Mouse (Mus musculus): ENCODE measurements around the gene Arhgef6.

The Arhgef6 gene

DNA sequence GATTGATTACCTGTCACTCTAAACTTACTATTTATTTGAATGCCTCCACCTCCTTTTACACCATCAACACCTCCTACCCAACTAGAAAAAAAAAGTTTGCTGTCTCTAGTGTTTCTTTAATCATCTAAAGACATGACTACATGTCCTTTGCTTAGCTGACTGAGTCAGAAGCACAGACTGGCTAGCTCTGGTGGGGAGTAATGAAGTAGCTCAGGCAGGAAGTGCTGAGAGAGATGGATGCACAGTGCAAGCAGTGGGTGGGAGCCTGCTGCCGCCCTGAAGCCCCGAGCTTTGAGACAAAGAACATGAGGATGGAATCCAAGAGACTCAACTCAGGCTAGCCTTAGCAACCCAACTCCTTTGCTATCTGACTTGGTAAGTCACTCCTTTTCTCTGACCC lies 138.1 kb downstream of the Arhgef6 start:
- DNase-seq (ENCODE audit: inconsistent age in 2 of 2, low spot score in 1 of 2): no peak

DNA sequence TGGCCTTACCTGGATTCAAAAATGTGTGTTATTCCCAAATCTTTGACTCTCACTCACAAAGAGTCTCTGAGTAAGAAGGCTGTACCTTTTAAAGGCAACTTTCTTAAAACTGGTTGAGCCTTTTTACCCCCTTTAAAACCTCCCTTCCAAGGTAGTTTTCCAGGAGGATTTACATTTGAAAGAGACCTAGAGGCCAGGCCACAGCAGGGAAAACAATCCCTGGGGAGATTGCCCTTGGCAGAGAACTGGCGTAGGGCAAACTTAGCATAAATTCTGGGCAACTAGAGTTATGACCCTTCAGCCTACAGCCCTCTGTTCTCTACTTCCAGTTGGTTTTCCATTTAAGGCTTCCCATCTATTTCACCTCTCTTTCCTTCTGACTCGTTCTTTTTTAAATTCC lies 140.5 kb downstream of the Arhgef6 start:
- no peak for DNase-seq (ENCODE audit: inconsistent age in 2 of 2, low spot score in 1 of 2)

DNA sequence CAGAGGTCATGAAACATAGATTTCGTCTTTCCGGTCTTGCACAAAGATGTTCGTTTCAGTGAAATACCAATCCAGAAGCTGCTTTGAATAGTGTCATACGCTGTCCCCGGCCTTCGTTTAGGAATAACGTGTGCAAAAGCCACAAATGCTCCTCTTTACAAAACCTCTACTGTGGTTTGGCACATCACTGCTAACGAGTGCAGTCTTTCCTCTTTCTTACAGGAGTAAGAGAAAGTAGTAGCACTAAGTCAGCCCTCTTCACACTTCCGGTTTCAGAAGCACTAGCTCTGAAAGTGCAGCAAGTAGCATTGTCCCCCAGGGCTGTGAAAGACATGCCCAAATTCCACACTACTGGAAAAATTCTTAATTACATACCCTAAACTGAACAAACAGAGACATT lies 142.2 kb downstream of the Arhgef6 start:
- DNase-seq (ENCODE audit: inconsistent age in 2 of 2, low spot score in 1 of 2): no peak

DNA sequence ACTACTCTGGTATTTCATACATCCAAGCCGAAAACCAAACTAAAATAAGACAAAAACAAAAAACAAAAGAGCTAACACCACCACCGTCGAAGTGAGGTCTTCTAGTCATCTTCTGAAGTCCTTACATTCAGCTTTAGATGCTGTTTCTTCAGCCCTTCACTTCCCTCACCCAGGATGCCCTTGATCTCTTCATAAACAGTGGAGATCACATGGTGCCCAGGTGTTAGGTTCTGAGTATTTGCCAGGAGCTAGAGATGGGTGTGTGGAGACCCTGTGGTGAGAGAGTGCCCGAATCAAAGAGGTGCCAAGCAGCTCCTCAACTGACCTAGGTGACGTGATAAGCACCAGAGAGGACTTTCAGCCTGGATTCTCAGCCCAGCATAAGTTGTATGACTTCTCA lies 149.2 kb downstream of the Arhgef6 start:
- DNase-seq (ENCODE audit: inconsistent age in 2 of 2, low spot score in 1 of 2): no peak

DNA sequence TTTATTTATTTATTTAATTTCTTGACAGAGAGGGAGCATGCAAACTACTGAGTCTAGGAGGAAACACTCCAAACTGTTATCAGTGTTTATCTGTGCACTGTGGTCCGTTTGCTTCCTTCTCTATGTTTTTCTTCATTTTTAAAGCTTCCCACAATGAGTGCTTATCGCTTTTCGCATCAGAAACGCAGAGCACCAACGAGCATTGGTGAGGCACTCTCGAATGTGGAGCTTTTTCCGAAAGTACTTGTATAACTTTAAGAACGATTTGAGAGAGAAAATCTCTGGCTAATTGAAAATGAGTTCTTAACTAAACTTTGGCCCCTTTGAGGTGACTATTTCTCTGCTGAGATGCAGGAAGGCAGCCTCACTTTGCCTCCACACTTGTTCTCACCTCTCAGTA lies 151.2 kb downstream of the Arhgef6 start:
- DNase-seq (ENCODE audit: inconsistent age in 2 of 2, low spot score in 1 of 2): no peak

DNA sequence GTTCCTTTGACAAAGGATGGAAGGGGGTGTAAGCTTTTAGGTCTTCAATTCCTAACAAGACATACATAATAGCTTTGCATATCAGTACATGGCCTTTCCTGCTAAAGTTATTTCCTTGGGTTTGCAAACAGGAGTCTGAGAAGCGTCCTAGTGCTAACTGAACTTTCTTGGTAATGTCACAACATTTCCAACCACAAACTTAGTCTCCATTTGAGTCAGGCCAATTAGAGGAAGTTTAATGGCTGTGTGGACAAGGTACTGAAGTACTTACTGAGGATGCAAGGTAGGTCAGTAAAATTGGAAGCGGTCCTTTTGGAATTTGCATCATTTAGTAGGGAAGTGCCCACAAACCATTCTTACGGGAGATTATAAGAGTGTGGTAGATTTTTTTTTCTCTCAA lies 155.2 kb downstream of the Arhgef6 start:
- no peak for DNase-seq (ENCODE audit: inconsistent age in 2 of 2, low spot score in 1 of 2)

DNA sequence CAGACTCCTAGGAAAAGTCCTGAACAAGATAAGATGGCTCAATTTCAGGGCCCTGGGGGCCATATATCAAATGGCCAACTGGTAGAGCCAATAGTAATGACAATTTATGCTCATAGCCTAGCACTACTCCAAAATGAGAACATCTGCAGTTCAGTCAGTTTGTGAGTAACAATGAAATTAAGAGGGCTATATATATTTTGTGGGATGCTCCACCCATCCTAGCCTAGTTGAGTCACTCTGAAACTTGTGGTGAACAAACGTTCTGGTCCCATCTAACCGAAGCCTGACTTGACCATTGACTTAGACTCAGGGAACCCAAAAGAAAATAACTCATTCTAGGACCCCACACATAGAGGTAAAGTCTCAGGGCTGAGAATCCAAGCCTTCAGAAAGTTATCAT lies 156.1 kb downstream of the Arhgef6 start:
- DNase-seq (ENCODE audit: inconsistent age in 2 of 2, low spot score in 1 of 2): no peak

Measured in adrenal gland, adult (tissue).